Mouse (Mus musculus): ENCODE measurements around the gene Ascc1. TPM values are rescaled to one million over a fixed set of nuclear protein-coding genes. Genes with fewer than 3 reads are reported as not detected.
A peak's percentile ranks its signal among the peaks of the same experiment; 100 is the strongest.
"Not testable (repeated sequence)": the region's sequence is repeated elsewhere in the genome, so short reads cannot be mapped to it uniquely, and the experiment has no call there.

Gene Ascc1
- polyA plus RNA-seq, 1 experiment from 2014 or later, result 47.2 TPM

- no peak for DNase-seq (ENCODE audit: low spot score)
- no peak overlapping the region for H3K27ac ChIP-seq (ENCODE audit: low read length)
- no peak overlapping the region for H3K4me3 ChIP-seq (ENCODE audit: low read depth, low read length)
- H3K27me3 ChIP-seq (replicated peaks; ENCODE audit: insufficient read depth, low read length), result no peaks in the 10 kb centered on the region
- no peak for TF ChIP-seq EP300 (IDR thresholded peaks at IDR 0.05)
- TF ChIP-seq CTCF (IDR thresholded peaks at IDR 0.05), result no peak
- H3K9ac ChIP-seq (replicated peaks; ENCODE audit: low read depth), result no peak overlapping the region
- 78% methylated on average over 9 of the region's 9 CpGs for WGBS
- H3K36me3 ChIP-seq (ENCODE audit: insufficient read depth, low read length), result peaks cover 14% of the 10 kb centered on the region
- no peak for ATAC-seq
- no peaks in the 10 kb centered on the region for H3K9me3 ChIP-seq (ENCODE audit: low read length)
- no peak overlapping the region for H3K4me2 ChIP-seq (replicated peaks; ENCODE audit: low read depth, low read length)
- H3K4me1 ChIP-seq (ENCODE audit: insufficient read depth, low read depth, low read length), result no peaks in the 10 kb centered on the region
Observed at GRCm38 (mm10) chr10:59991262-59991880, 11.2 kb upstream of the Ascc1 start.

- no peak overlapping the region for H3K9ac ChIP-seq (replicated peaks; ENCODE audit: low read depth)
- no peak for TF ChIP-seq EP300 (IDR thresholded peaks at IDR 0.05)
- no peak for TF ChIP-seq CTCF (IDR thresholded peaks at IDR 0.05)
- H3K27me3 ChIP-seq (replicated peaks; ENCODE audit: insufficient read depth, low read length), result no peaks in the 10 kb centered on the region
- H3K9me3 ChIP-seq (ENCODE audit: low read length), result no peaks in the 10 kb centered on the region
- no peak overlapping the region for H3K4me2 ChIP-seq (replicated peaks; ENCODE audit: low read depth, low read length)
- H3K4me3 ChIP-seq (ENCODE audit: low read depth, low read length), result no peak overlapping the region
- no peak for DNase-seq (ENCODE audit: low spot score)
- WGBS, result 78% methylated on average over 8 of the region's 8 CpGs
- H3K4me1 ChIP-seq (ENCODE audit: insufficient read depth, low read depth, low read length), result no peaks in the 10 kb centered on the region
- peaks cover 14% of the 10 kb centered on the region for H3K36me3 ChIP-seq (ENCODE audit: insufficient read depth, low read length)
- no peak overlapping the region; the same call in 1 of the 2 replicates for H3K27ac ChIP-seq (ENCODE audit: low read length)
- no peak for ATAC-seq
Observed at GRCm38 (mm10) chr10:59992024-59992423, 10.6 kb upstream of the Ascc1 start.

GRCm38 (mm10) chr10:59993813-59994212 lies 8.8 kb upstream of the Ascc1 start:
- ATAC-seq (peak; percentile 53), DNase-seq (ENCODE audit: low spot score) (peak; percentile 35)
- not testable (repeated sequence) for H3K36me3 ChIP-seq (ENCODE audit: insufficient read depth, low read length); H3K9me3 ChIP-seq (ENCODE audit: low read length); H3K27me3 ChIP-seq (replicated peaks; ENCODE audit: insufficient read depth, low read length); H3K4me1 ChIP-seq (ENCODE audit: insufficient read depth, low read depth, low read length); H3K4me2 ChIP-seq (replicated peaks; ENCODE audit: low read depth, low read length); H3K4me3 ChIP-seq (ENCODE audit: low read depth, low read length); H3K27ac ChIP-seq (ENCODE audit: low read length); H3K9ac ChIP-seq (replicated peaks; ENCODE audit: low read depth)
- WGBS, result 65% methylated on average over 2 of the region's 3 CpGs

- H3K27ac ChIP-seq (ENCODE audit: low read length), result no peak overlapping the region
- ATAC-seq (no peak), DNase-seq (ENCODE audit: low spot score) (no peak)
- no peak overlapping the region for H3K9ac ChIP-seq (replicated peaks; ENCODE audit: low read depth)
- TF ChIP-seq CTCF (IDR thresholded peaks at IDR 0.05) (no peak), EP300 (IDR thresholded peaks at IDR 0.05) (no peak)
- peaks cover under 1% of the 10 kb centered on the region; the same call in 1 of the 2 replicates for H3K4me1 ChIP-seq (ENCODE audit: insufficient read depth, low read depth, low read length)
- 94% methylated on average over 6 of the region's 6 CpGs for WGBS
- H3K27me3 ChIP-seq (replicated peaks; ENCODE audit: insufficient read depth, low read length), result no peaks in the 10 kb centered on the region
- no peak overlapping the region for H3K4me2 ChIP-seq (replicated peaks; ENCODE audit: low read depth, low read length)
- H3K9me3 ChIP-seq (ENCODE audit: low read length), result no peaks in the 10 kb centered on the region
- no peak overlapping the region for H3K4me3 ChIP-seq (ENCODE audit: low read depth, low read length)
- H3K36me3 ChIP-seq (ENCODE audit: insufficient read depth, low read length), result peaks cover 4% of the 10 kb centered on the region; the same call in 1 of the 2 replicates
Observed at GRCm38 (mm10) chr10:59995889-59996288, 6.7 kb upstream of the Ascc1 start.

- Histone ChIP-seq H3K4me3 (ENCODE audit: low read depth, low read length) (no peak overlapping the region), H3K27me3 (replicated peaks; ENCODE audit: insufficient read depth, low read length) (no peaks in the 10 kb centered on the region), H3K9ac (replicated peaks; ENCODE audit: low read depth) (no peak overlapping the region), H3K9me3 (ENCODE audit: low read length) (no peaks in the 10 kb centered on the region), H3K27ac (ENCODE audit: low read length) (no peak overlapping the region), H3K4me1 (ENCODE audit: insufficient read depth, low read depth, low read length) (peaks cover 10% of the 10 kb centered on the region; the same call in 1 of the 2 replicates), H3K4me2 (replicated peaks; ENCODE audit: low read depth, low read length) (no peak overlapping the region), H3K36me3 (ENCODE audit: insufficient read depth, low read length) (peaks cover 4% of the 10 kb centered on the region; the same call in 1 of the 2 replicates)
- WGBS, result 14% methylated on average over 7 of the region's 7 CpGs
- peak; percentile 93 for TF ChIP-seq EP300 (IDR thresholded peaks at IDR 0.05)
- peak; percentile 77 for TF ChIP-seq CTCF (IDR thresholded peaks at IDR 0.05)
- peak; percentile 76 for DNase-seq (ENCODE audit: low spot score)
- ATAC-seq, result peak; percentile 6; the same call in 1 of the 2 replicates
Observed at GRCm38 (mm10) chr10:59997591-59997990, 5.0 kb upstream of the Ascc1 start.

DNA sequence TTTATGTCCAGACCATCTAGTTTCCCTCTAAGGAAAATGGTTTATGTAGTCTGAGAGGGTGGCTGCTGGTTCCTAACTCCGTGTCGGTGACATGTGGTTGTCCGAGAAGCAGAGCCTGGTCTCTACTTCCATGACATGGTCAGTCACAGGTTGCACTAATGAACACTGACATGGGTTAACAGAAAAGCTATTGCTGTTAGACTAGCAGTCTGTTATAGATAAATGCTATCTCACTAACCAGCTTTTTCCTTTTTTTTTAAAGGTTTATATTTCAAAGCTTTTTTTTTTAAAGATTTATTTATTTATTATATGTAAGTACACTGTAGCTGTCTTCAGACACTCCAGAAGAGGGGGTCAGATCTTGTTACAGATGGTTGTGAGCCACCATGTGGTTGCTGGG lies 3.5 kb upstream of the Ascc1 start:
- Histone ChIP-seq H3K4me1 (ENCODE audit: insufficient read depth, low read depth, low read length) (peaks cover 17% of the 10 kb centered on the region; the same call in 1 of the 2 replicates), H3K4me3 (ENCODE audit: low read depth, low read length) (no peak overlapping the region), H3K9ac (replicated peaks; ENCODE audit: low read depth) (no peak overlapping the region), H3K27ac (ENCODE audit: low read length) (no peak overlapping the region), H3K9me3 (ENCODE audit: low read length) (no peaks in the 10 kb centered on the region), H3K36me3 (ENCODE audit: insufficient read depth, low read length) (peaks cover 4% of the 10 kb centered on the region; the same call in 1 of the 2 replicates), H3K27me3 (replicated peaks; ENCODE audit: insufficient read depth, low read length) (no peaks in the 10 kb centered on the region), H3K4me2 (replicated peaks; ENCODE audit: low read depth, low read length) (no peak overlapping the region)
- DNase-seq (ENCODE audit: low spot score) (no peak), ATAC-seq (no peak)
- 86% methylated on average over 3 of the region's 3 CpGs for WGBS
- TF ChIP-seq CTCF (IDR thresholded peaks at IDR 0.05) (no peak), EP300 (IDR thresholded peaks at IDR 0.05) (no peak)

DNA sequence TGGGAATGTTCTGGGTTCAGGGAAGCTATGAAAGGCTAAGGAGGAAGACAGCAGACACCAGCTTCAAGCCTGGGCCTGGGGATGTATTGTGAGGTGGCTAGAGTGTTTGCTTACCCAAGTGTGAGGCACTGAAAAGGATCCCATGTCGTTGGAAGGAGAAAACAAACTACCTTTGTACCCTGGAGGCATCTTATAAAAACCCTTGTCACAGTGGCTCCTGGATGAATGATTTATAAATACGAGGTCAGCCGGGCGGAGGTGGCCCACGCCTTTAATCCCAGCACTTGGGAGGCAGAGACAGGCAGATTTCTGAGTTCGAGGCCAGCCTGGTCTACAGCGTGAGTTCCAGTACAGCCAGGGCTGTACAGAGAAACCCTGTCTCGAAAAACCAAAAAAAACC lies 942 bp upstream of the Ascc1 start:
- 76% methylated on average over 8 of the region's 8 CpGs for WGBS
- not testable (repeated sequence) for H3K36me3 ChIP-seq (ENCODE audit: insufficient read depth, low read length); H3K27me3 ChIP-seq (replicated peaks; ENCODE audit: insufficient read depth, low read length); DNase-seq (ENCODE audit: low spot score); H3K27ac ChIP-seq (ENCODE audit: low read length); H3K9me3 ChIP-seq (ENCODE audit: low read length); H3K4me3 ChIP-seq (ENCODE audit: low read depth, low read length); H3K9ac ChIP-seq (replicated peaks; ENCODE audit: low read depth); ATAC-seq
- Histone ChIP-seq H3K4me2 (replicated peaks; ENCODE audit: low read depth, low read length) (peak overlapping the region; percentile 72; the same call in 1 of the 2 replicates), H3K4me1 (ENCODE audit: insufficient read depth, low read depth, low read length) (peaks cover 17% of the 10 kb centered on the region; the same call in 1 of the 2 replicates)

Measured in lung, postnatal 0 days (tissue).